ENCODE assay signal across 16 mouse cellular contexts in genomic region chr1:71887809-71888208, GRCm38 (mm10).
DNase-seq lines count a peak whose midpoint lies in the region; ATAC-seq lines count a peak whose summit lies in the region.
"Had no signal": no experiment of that assay in that cellular context is flagged by ENCODE, and none has a peak within 500 bp of the region (broad histone marks: within the 10 kb centered on the region; RNA-seq: fewer than 3 reads in every experiment).

No protein-coding gene starts in this region.

- no peaks in the 10 kb centered on the region for H3K36me3 ChIP-seq in kidney, embryonic 14.5 days (ENCODE audit: control insufficient read depth, insufficient read depth, low read length)
- no peaks in the 10 kb centered on the region for H3K36me3 ChIP-seq in intestine, embryonic 16.5 days (ENCODE audit: control insufficient read depth, insufficient read depth, low read length)
- H3K36me3 ChIP-seq: embryonic facial prominence, embryonic 15.5 days; heart, embryonic 10.5 days; limb, embryonic 13.5 days; neural tube, embryonic 13.5 days had no signal

- H3K27me3 ChIP-seq in kidney, embryonic 14.5 days (ENCODE audit: control insufficient read depth, insufficient read depth, low read length), result no peaks in the 10 kb centered on the region
- no peaks in the 10 kb centered on the region for H3K27me3 ChIP-seq in intestine, embryonic 16.5 days (replicated peaks; ENCODE audit: control insufficient read depth, insufficient read depth, low read length)
- H3K27me3 ChIP-seq: embryonic facial prominence, embryonic 15.5 days; limb, embryonic 13.5 days; neural tube, embryonic 13.5 days had no signal

- no peaks in the 10 kb centered on the region for H3K4me1 ChIP-seq in kidney, embryonic 14.5 days (ENCODE audit: control insufficient read depth, insufficient read depth, low read length)
- no peaks in the 10 kb centered on the region for H3K4me1 ChIP-seq in intestine, embryonic 16.5 days (ENCODE audit: control insufficient read depth, insufficient read depth, low read length)
- H3K4me1 ChIP-seq: embryonic facial prominence, embryonic 15.5 days had no signal

- peak; percentile 13 for DNase-seq in kidney, adult 11 months
- DNase-seq in NIH3T3 (ENCODE audit: low read depth), result peak; percentile 87
- no peak for DNase-seq in cerebellum, postnatal 25 days
- DNase-seq in ovary, postnatal 36 days (ENCODE audit: low spot score), result no peak
- no peak for DNase-seq in urinary bladder, postnatal 36 days (ENCODE audit: low spot score in 2 of 2)
- DNase-seq: heart, postnatal 4 days; lung, postnatal 4 days; midbrain, embryonic 14.5 days; thymus, postnatal 14 days had no signal

- H3K9me3 ChIP-seq in kidney, embryonic 14.5 days (ENCODE audit: control insufficient read depth, low read length), result no peaks in the 10 kb centered on the region
- no peaks in the 10 kb centered on the region for H3K9me3 ChIP-seq in intestine, embryonic 16.5 days (ENCODE audit: control insufficient read depth, low read length)
- H3K9me3 ChIP-seq: embryonic facial prominence, embryonic 15.5 days; heart, embryonic 10.5 days; limb, embryonic 13.5 days; neural tube, embryonic 13.5 days had no signal

- no peak overlapping the region for H3K27ac ChIP-seq in kidney, embryonic 14.5 days (ENCODE audit: low read depth, low read length)
- H3K27ac ChIP-seq in intestine, embryonic 16.5 days (ENCODE audit: low read length), result no peak overlapping the region
- H3K27ac ChIP-seq: embryonic facial prominence, embryonic 15.5 days; heart, embryonic 10.5 days; limb, embryonic 13.5 days; neural tube, embryonic 13.5 days had no signal

- no peak for ATAC-seq in kidney, embryonic 14.5 days (ENCODE audit: low FRiP score, low TSS enrichment)
- peak; percentile 37; the same call in 1 of the 2 replicates for ATAC-seq in intestine, embryonic 16.5 days
- ATAC-seq in megakaryocyte, adult 5-6 weeks (ENCODE audit: poor library complexity, severe bottlenecking), result 0 out of 2 replicates have a peak, but pooled peaks have one; percentile 8

- no peak overlapping the region for H3K4me3 ChIP-seq in kidney, embryonic 14.5 days (ENCODE audit: low read length)
- no peak overlapping the region for H3K4me3 ChIP-seq in intestine, embryonic 16.5 days (ENCODE audit: low read length)
- H3K4me3 ChIP-seq: embryonic facial prominence, embryonic 15.5 days; heart, embryonic 10.5 days; limb, embryonic 13.5 days; neural tube, embryonic 13.5 days had no signal

- H3K9ac ChIP-seq in kidney, embryonic 14.5 days (ENCODE audit: low read depth, low read length), result no peak overlapping the region
- no peak overlapping the region for H3K9ac ChIP-seq in intestine, embryonic 16.5 days (ENCODE audit: low read depth, low read length)
- H3K9ac ChIP-seq: embryonic facial prominence, embryonic 15.5 days; limb, embryonic 13.5 days; neural tube, embryonic 13.5 days had no signal

- no peak overlapping the region for H3K4me2 ChIP-seq in kidney, embryonic 14.5 days (replicated peaks; ENCODE audit: low read depth, low read length)
- H3K4me2 ChIP-seq in intestine, embryonic 16.5 days (ENCODE audit: low read depth, low read length), result no peak overlapping the region
- H3K4me2 ChIP-seq: embryonic facial prominence, embryonic 15.5 days; limb, embryonic 13.5 days; neural tube, embryonic 13.5 days had no signal

- WGBS in kidney, embryonic 14.5 days, result 73% methylated on average over 3 of the region's 3 CpGs
- 71% methylated on average over 3 of the region's 3 CpGs for WGBS in intestine, embryonic 16.5 days

Comparison
In these comparisons a context has a peak if more than half of its experiments do, and no peak if none do; other contexts are left out.
1. DNase-seq: peak in kidney, adult 11 months (single experiment) and NIH3T3 (single experiment); none in cerebellum, postnatal 25 days (0 of 2), ovary, postnatal 36 days (single experiment) and urinary bladder, postnatal 36 days (0 of 2).